ENCODE assay signal across 15 mouse cellular contexts in the genomic region with DNA sequence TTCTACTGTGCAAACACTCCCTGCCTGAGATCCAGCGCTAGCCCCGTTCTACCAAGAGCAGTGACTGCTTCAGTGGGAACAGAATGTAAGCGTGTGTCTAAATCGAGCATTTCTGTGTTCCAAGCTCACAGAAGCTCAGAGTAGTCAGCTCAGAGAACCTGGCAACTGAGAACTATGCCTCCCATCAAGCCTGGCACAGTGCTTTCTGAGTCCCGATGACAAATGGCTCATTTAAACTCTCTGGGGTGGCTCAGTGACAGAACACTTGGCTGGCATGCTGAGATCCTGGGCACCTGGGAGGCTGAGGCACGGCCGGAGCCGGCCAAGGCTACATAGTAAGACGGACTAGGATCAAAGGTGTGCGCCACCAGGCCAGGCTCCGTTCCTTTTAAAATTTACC. TPM values are rescaled to one million over a fixed set of nuclear protein-coding genes. Genes with fewer than 3 reads are reported as not detected.
DNase-seq lines count a peak whose midpoint lies in the region; ATAC-seq lines count a peak whose summit lies in the region.
"Had no signal": no experiment of that assay in that cellular context is flagged by ENCODE, and none has a peak within 500 bp of the region (broad histone marks: within the 10 kb centered on the region; RNA-seq: fewer than 3 reads in every experiment).

No protein-coding gene starts in this region.

- no peak overlapping the region for H3K4me2 ChIP-seq in midbrain, embryonic 11.5 days

- no peak overlapping the region for H3K4me3 ChIP-seq in midbrain, embryonic 11.5 days (ENCODE audit: low read depth, low read length)

- no peaks in the 10 kb centered on the region for H3K9me3 ChIP-seq in midbrain, embryonic 11.5 days (ENCODE audit: control insufficient read depth, low read length)

- H3K9ac ChIP-seq in midbrain, embryonic 11.5 days (ENCODE audit: low read length), result no peak overlapping the region

- peak; percentile 98 for ATAC-seq in frontal cortex, adult (ENCODE audit: low TSS enrichment)
- ATAC-seq in midbrain, embryonic 11.5 days (ENCODE audit: low FRiP score), result no peak
- ATAC-seq: midbrain, embryonic 16.5 days had no signal

- DNase-seq in frontal cortex, postnatal 10 days (ENCODE audit: low spot score in 2 of 2), result no peak
- DNase-seq in right cerebral cortex, adult 18-20 months, result peak; percentile 54
- DNase-seq in right cerebral cortex, postnatal 14 days, result no peak
- DNase-seq in layer of hippocampus, adult 8-10 months (ENCODE audit: low spot score in 2 of 2), result peak; percentile 54 to 57
- no peak for DNase-seq in spleen, postnatal 14 days (ENCODE audit: low spot score in 2 of 2)
- DNase-seq in lung, postnatal 25 days (ENCODE audit: low spot score), result no peak
- DNase-seq in midbrain, embryonic 11.5 days (ENCODE audit: low spot score, missing footprints), result no peak
- DNase-seq: adrenal gland, adult 2 months; heart, postnatal 14 days; liver; lung, postnatal 10 days; thymus, postnatal 14 days had no signal

- no peak overlapping the region for H3K27ac ChIP-seq in midbrain, embryonic 11.5 days (ENCODE audit: low read depth, low read length)

- no peaks in the 10 kb centered on the region for H3K27me3 ChIP-seq in midbrain, embryonic 11.5 days (ENCODE audit: control insufficient read depth, insufficient read depth, low read length)

- WGBS in midbrain, embryonic 11.5 days, result 94% methylated on average over 11 of the region's 11 CpGs

- peaks cover 30% of the 10 kb centered on the region for H3K36me3 ChIP-seq in midbrain, embryonic 11.5 days (ENCODE audit: control insufficient read depth, insufficient read depth, low read length)

- H3K4me1 ChIP-seq in midbrain, embryonic 11.5 days (ENCODE audit: control insufficient read depth, insufficient read depth, low read length), result no peaks in the 10 kb centered on the region

RNA-seq across cellular contexts. Expression of gene Kntc1, which starts 56.8 kb away (rescaled TPM):
- total RNA-seq in layer of hippocampus, adult 8-10 months (2022), result 1 to 10 TPM in 3 of 4 experiments, under 1 TPM in 1; 0.99 to 2.9 (median 2.0) TPM
- 33.6 and 34.4 TPM in 2 replicates for polyA plus RNA-seq in midbrain, embryonic 11.5 days (2014; fragmentation: Nextera tagmentation; extraction: Ambion mirVana)

RNA-seq across cellular contexts. Expression of gene Rsrc2, which starts 57.1 kb away (rescaled TPM):
- total RNA-seq in layer of hippocampus, adult 8-10 months (2022), result 100 to 1,000 TPM in 3 of 4 experiments, 10 to 100 TPM in 1; 90.7 to 107 (median 103) TPM
- 168 and 191 TPM in 2 replicates for polyA plus RNA-seq in midbrain, embryonic 11.5 days (2014; fragmentation: Nextera tagmentation; extraction: Ambion mirVana)

RNA-seq across cellular contexts. Expression of gene Hcar2, which starts 59.0 kb away (rescaled TPM):
- 1 to 10 TPM in 2 of 4 experiments, under 1 TPM in 1, not detected in 1; 0.33 to 5.8 (median 5.2) TPM for total RNA-seq in layer of hippocampus, adult 8-10 months (2022)
- not detected in 2 replicates for polyA plus RNA-seq in midbrain, embryonic 11.5 days (2014; fragmentation: Nextera tagmentation; extraction: Ambion mirVana)
- polyA plus RNA-seq: kidney, embryonic 16.5 days; midbrain, embryonic 16.5 days had no signal

Comparison
In these comparisons a context has a peak if more than half of its experiments do, and no peak if none do; other contexts are left out.
1. DNase-seq: peak in right cerebral cortex, adult 18-20 months (single experiment) and layer of hippocampus, adult 8-10 months (2 of 2); none in frontal cortex, postnatal 10 days (0 of 2), right cerebral cortex, postnatal 14 days (single experiment), spleen, postnatal 14 days (0 of 2), lung, postnatal 25 days (single experiment) and midbrain, embryonic 11.5 days (single experiment).